Mouse (Mus musculus): Measurements from ENCODE around the gene Tmod4.
"Not testable (repeated sequence)": the region's sequence is repeated elsewhere in the genome, so short reads cannot be mapped to it uniquely, and the experiment has no call there.

The Tmod4 gene

GRCm38 (mm10) chr3:95124246-95124645 lies at the start of gene Tmod4:
TSS of gene Tmod4 (plus strand) at chr3:95124476.
- DNase-seq (ENCODE audit: low spot score) = no peak

GRCm38 (mm10) chr3:95088071-95088470 lies 36.2 kb upstream of the Tmod4 start:
- no peak for DNase-seq (ENCODE audit: low spot score)

GRCm38 (mm10) chr3:95100854-95101253 lies 23.4 kb upstream of the Tmod4 start:
- DNase-seq (ENCODE audit: low spot score) = no peak

- no peak for DNase-seq (ENCODE audit: low spot score)
Observed at GRCm38 (mm10) chr3:95105121-95105520, 19.2 kb upstream of the Tmod4 start.

- DNase-seq (ENCODE audit: low spot score) = no peak
Observed at GRCm38 (mm10) chr3:95105586-95106337, 18.5 kb upstream of the Tmod4 start.

- peak; percentile 94 for DNase-seq (ENCODE audit: low spot score)
Observed at GRCm38 (mm10) chr3:95106338-95107117, 17.7 kb upstream of the Tmod4 start, which contains the start of gene Pip5k1a. TSS of gene Pip5k1a (minus strand) at chr3:95106930.

GRCm38 (mm10) chr3:95107308-95107707 lies 17.0 kb upstream of the Tmod4 start:
- not testable (repeated sequence) for DNase-seq (ENCODE audit: low spot score)

GRCm38 (mm10) chr3:95107898-95108297 lies 16.4 kb upstream of the Tmod4 start:
- DNase-seq (ENCODE audit: low spot score) = no peak

- DNase-seq (ENCODE audit: low spot score) = peak; percentile 85
Observed at GRCm38 (mm10) chr3:95110911-95111726, 13.2 kb upstream of the Tmod4 start, which contains the start of gene Vps72. TSS of gene Vps72 (plus strand) at chr3:95111022.

GRCm38 (mm10) chr3:95112760-95113159 lies 11.5 kb upstream of the Tmod4 start:
- no peak for DNase-seq (ENCODE audit: low spot score)

GRCm38 (mm10) chr3:95117751-95118150 lies 6.5 kb upstream of the Tmod4 start:
- DNase-seq (ENCODE audit: low spot score) = no peak

GRCm38 (mm10) chr3:95121580-95121979 lies 2.7 kb upstream of the Tmod4 start:
- no peak for DNase-seq (ENCODE audit: low spot score)

GRCm38 (mm10) chr3:95124972-95125371 lies 696 bp downstream of the Tmod4 start:
- no peak for DNase-seq (ENCODE audit: low spot score)

GRCm38 (mm10) chr3:95129226-95129651 lies 5.0 kb downstream of the Tmod4 start:
- DNase-seq (ENCODE audit: low spot score) = no peak

GRCm38 (mm10) chr3:95130081-95130480 lies 5.8 kb downstream of the Tmod4 start:
- DNase-seq (ENCODE audit: low spot score) = no peak

- not testable (repeated sequence) for DNase-seq (ENCODE audit: low spot score)
Observed at GRCm38 (mm10) chr3:95132389-95132788, 8.1 kb downstream of the Tmod4 start.

- no peak for DNase-seq (ENCODE audit: low spot score)
Observed at GRCm38 (mm10) chr3:95133176-95133575, 8.9 kb downstream of the Tmod4 start.

GRCm38 (mm10) chr3:95133680-95134101 lies 9.4 kb downstream of the Tmod4 start, which contains the start of the genes Scnm1 and Lysmd1:
TSS of gene Scnm1 (minus strand) at chr3:95134011.
TSS of gene Lysmd1 (plus strand) at chr3:95134088.
- peak; percentile 89 for DNase-seq (ENCODE audit: low spot score)

GRCm38 (mm10) chr3:95134133-95134532 lies 9.9 kb downstream of the Tmod4 start:
- not testable (repeated sequence) for DNase-seq (ENCODE audit: low spot score)

GRCm38 (mm10) chr3:95135023-95135422 lies 10.7 kb downstream of the Tmod4 start:
- peak; percentile 72 for DNase-seq (ENCODE audit: low spot score)

- DNase-seq (ENCODE audit: low spot score) = no peak
Observed at GRCm38 (mm10) chr3:95135433-95136052, 11.3 kb downstream of the Tmod4 start.

Measured in ovary, adult 18-20 months (tissue).